Mouse (Mus musculus) E14TG2a.4 (cell line): ENCODE results near the gene Pdzd2.

Source experiments
- CTCF ChIP-seq: conservative IDR thresholded peaks from 2 replicates; pipeline ENCODE4 v1.5.1; 2014; ENCODE audit warnings: low read length
- POU5F1 ChIP-seq: IDR thresholded peaks from 2 replicates; pipeline ENCODE4 v1.6.1; 2014; ENCODE audit warnings: low read length, borderline replicate concordance

GRCm38 (mm10) chr15:12629164-12629563 is 110.6 kb downstream of the Pdzd2 start:
- TF ChIP-seq CTCF (no peak), POU5F1 (no peak)
